Mouse (Mus musculus): ENCODE measurements around the gene Foxk1. TPM values are rescaled to one million over a fixed set of nuclear protein-coding genes. Genes with fewer than 3 reads are reported as not detected.

Gene Foxk1
- total RNA-seq, 2 experiments from 2014 or later = 15.7 to 15.8 TPM

DNA sequence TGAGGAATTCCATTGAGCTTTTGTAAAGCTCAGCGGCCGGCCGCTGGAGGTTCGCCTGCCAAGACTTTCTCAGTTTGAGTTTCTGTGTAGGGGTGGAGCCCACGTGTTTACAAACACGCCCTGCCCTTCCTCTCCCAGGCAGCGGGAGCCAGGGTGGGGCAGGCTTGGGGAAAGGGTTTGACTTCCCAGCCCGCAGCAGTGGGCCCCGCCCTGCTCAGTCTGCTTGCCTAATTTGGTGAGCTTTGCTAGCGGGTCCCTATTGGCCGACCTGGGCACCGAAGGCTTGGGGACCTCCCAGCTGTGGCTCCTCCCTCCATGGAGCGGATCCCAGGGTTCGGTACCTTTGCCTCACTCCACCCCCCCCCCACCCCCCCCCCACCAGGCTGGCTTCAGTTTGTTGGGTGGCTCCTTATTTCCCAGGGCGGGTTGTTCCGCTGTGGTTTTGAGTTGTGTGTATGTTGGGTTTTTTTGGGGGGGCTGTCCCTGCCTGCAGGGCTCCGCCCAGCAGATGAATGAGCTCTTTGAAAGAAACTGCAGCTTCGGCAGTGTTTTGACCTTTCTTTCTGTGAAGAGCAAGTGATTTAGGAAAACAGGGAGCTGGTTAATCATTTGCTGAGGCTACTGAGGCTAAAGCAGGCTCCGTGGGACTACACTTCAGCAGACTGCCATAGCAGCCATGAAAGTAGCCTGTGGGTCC, 39.3 kb downstream of the Foxk1 start:
- intact Hi-C loops (cut with DNase I) = loop anchor here (2.0 to 10.0 kb wide), 3 partner anchors 38 to 1596 kb away; partner anchors contain the start of gene Sdk1
- DNase-seq = peak; percentile 90 to 91

DNA sequence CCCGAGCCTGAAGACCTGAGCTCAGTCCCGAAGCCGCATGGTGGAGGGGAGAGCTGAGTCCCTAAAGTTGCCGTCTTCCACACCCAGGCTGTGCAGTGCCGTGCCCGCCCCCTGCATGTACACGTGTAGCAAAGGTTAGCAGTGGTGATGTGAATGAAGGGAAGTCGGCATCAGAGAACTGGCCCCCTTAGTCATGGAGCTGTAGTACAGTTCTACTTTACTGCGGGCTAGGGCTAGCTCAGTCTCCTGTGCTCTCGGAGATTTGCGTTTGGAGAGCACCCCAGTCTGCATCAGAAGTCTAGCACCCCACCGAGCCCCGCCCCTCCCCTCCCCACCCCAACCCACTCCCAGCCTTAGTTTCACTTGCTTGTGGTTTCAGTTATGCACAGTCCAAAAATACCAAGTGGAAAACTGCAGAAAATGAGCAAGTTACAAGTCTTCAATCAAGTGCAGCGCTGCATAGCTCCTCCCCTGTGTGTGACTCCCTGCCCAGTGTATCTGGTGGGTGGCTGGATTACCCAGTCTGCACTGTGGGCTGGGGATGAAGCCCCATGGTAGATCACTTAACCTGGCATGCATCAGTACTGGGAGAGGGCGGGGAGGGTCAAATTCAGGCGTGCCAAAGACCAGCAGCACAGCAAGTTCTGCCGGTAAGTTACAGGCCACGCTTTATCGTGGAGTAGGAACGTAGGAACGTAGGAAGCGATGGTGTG, 40.2 kb downstream of the Foxk1 start:
- no peak for DNase-seq
- intact Hi-C loops (cut with DNase I) = loop anchor here (2.0 to 10.0 kb wide), 3 partner anchors 39 to 1597 kb away; partner anchors contain the start of gene Sdk1

DNA sequence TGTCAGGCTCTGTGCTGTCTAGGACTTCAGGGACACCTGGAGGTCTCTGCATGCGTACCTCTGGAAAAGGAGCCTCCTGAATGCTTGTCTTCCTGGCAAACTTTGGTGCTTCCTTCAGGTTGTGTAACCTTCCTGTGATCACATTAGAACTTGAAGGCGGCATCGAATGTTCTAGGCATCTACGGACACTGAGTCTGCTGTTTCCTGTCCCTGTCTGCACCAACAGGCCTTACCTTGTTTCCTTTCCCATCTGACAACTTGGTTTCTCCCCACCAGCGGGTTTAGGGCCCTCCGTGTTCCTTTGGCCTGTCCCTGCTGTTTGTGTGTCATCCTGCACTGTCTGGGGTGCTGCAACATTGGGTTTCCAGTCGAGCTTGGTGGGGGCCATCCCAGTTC, 40.7 kb downstream of the Foxk1 start:
- no peak for DNase-seq
- intact Hi-C loops (cut with DNase I) = loop anchor here (10.0 kb wide), 2 partner anchors 1197 to 1597 kb away; partner anchors contain the start of gene Sdk1

DNA sequence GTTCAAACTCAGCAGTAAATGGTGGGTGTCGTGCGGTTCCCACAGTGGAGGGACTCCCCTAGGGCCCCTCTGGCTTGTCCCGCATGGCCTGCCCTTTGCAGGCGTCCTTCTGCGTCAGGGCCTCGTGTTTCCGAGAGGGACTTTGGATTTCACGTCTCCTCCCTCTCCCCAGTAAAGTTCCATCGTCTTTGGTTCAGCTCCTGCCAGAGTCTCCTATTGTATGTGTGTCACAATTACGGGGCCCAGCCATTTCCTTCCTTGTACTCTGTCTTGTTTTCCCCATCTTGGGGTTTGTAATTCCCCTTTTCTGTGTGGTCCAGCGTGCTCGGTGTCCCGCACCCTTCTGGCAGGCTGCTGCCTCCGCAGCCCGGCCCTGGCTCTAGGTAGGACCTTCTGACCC, 42.2 kb downstream of the Foxk1 start:
- intact Hi-C loops (cut with DNase I) = loop anchor here (10.0 kb wide), 2 partner anchors 1199 to 1599 kb away; partner anchors contain the start of gene Sdk1
- no peak for DNase-seq

DNA sequence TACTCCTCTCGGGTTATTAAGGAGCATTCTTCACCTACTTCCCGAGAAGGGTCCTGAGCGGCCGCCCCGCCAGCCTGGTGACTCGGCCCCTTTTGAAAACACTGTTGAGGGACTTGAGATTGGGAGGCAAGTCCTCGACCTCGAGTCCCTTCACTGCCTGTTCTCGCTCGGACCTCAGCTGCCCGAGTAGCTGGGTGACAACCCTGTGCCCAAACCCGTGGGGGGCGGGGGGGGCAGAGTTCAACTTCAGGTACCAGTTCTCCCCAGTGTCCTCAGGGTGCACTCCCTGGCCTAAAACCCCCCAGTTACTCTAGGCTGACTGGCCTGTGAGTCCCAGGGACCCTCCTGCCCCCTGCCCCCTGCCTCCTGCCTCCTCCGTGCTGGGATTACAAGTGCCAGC, 42.7 kb downstream of the Foxk1 start:
- intact Hi-C loops (cut with DNase I) = loop anchor here (10.0 kb wide), 2 partner anchors 1199 to 1599 kb away; partner anchors contain the start of gene Sdk1
- DNase-seq = no peak

DNA sequence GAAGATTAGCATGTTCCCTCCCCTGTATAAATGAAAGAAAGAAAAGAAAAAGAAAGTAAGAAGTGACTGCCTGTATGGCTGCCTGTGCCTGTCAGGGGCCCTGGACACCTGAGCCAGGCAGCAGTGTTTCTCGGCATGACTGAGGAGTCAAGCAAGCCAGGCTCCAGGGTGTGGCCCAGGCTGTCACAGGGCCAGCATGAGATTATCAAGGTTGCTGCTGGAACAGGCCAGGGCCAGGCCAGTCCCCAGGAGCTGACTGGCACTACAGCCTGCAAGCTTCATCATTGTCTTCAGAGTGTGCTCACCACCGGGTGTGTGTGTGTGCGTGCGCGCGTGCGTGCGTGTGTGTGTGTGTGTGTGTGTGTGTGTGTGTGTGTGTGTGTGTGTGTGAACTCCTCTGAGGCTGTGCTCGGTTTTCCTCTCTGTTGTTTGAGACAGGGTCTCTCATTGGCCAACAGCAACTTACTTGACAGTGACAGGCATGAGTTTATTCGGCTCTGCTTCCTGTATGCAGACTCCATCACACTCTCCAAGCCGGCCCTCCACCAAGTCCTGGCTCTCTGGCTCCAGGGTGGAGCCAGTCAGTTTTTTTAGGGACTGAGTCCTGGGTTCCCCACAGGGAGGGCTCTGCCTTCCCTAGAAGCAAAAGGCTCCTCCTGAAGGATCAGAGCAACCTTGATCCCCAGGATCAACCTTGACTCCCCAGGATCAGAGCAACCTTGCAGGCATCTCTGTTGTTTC, 43.7 kb downstream of the Foxk1 start:
- DNase-seq = no peak
- intact Hi-C loops (cut with DNase I) = loop anchor here (10.0 kb wide), 2 partner anchors 1200 to 1600 kb away; partner anchors contain the start of gene Sdk1

DNA sequence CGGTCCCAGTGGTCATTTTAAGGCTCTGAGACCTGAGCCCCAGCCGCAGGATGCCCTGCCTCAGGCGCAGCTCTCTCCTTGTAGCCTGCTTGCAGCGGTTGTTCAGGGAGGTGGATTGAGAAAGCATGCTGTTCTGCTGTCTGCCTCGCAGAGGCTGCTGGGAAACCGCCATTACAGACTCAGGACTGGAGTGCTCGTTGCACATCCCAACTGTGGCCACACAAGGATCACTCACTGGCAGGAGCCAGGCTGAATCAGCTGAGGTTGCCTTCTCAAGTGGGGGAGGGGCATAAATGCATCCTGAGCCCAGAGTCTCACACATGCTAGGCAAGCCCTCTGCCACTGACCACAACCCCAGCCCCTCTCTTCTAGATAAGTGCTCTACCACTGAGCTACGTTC, 44.4 kb downstream of the Foxk1 start:
- DNase-seq = no peak
- intact Hi-C loops (cut with DNase I) = loop anchor here (10.0 kb wide), 2 partner anchors 1201 to 1601 kb away; partner anchors contain the start of gene Sdk1

DNA sequence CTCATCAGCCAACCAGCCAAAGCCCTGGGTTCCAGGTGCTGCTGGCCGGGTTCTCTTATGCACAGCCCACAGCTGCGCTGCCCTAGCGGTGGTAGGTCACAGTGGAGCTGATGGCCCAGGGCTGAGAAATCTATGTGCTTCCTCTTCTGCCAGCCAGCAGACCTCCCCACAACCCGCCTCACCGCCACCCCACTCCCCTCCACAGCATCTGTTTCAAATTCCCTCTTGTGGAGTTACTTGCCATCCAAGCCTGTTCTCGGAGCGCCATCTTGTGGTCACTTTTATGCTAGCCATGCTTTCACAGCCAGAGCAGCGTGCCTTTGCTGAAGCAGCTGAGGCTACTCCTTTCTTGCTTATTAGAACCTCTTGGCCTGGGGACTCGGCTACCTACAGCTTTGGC, 46.8 kb downstream of the Foxk1 start:
- peak; percentile 90 to 93 for DNase-seq
- intact Hi-C loops (cut with DNase I) = loop anchor here (1.0 to 10.0 kb wide), 6 partner anchors 45 to 1603 kb away; partner anchors contain the start of gene Sdk1

DNA sequence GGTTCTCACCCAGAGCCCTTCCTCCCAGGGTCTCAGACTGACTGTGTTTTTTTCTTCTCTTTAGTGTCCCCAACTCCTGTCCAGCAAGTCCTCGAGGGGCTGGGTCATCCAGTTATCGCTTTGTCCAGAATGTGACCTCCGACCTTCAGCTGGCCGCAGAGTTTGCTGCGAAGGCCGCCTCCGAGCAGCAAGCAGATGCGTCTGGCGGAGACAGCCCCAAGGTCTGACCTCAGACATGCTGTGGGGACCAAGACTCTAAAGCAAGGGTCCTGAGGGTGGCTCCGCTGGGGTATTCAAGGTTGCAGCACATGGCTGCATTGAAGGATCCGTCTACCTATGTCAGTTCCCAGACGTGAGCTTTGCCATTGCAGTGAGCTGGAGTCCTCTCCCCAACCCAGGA, 47.3 kb downstream of the Foxk1 start:
- DNase-seq = no peak
- intact Hi-C loops (cut with DNase I) = loop anchor here (1.0 to 10.0 kb wide), 6 partner anchors 46 to 1604 kb away; partner anchors contain the start of gene Sdk1

DNA sequence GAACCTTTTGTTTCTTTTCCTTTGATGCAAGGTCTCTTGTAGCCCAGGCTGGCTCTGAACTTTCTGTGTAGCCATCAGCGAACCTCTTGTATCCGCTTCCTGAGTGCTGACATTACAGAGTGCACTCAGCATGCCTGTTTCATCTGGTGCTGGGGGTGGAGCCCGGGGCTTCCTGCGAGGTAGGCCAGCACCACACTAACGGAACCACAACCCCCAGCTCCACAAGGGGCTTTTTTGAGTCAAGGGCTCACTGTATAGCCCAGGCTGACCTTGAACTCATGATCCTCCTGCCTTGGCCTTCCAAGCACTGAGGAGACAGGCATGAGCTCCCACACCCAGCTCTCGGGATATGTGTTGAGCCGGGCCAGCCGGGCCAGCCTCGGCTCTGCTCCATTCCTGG, 49.5 kb downstream of the Foxk1 start:
- intact Hi-C loops (cut with DNase I) = no loop called here
- DNase-seq = no peak

DNA sequence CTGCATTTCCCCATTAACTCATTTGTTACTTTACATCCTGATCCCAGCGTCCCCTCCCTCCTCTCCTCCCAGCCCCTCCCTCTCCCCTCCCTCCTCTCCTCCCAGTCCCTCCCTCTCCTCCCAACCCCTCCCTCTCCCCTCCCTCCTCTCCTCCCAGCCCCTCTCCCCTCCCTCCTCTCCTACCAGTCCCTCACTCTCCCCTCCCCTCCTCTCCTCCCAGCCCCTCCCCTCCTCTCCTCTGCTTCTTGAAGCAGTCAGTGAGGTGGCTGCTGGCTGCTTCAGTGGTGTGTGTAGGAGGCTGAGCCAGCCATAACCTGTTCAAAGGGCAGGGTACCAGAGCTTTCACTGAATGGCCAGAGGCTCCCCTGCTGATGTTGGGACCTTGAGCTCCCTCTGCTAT, 50.5 kb downstream of the Foxk1 start:
- intact Hi-C loops (cut with DNase I) = no loop called here
- DNase-seq = no peak

DNA sequence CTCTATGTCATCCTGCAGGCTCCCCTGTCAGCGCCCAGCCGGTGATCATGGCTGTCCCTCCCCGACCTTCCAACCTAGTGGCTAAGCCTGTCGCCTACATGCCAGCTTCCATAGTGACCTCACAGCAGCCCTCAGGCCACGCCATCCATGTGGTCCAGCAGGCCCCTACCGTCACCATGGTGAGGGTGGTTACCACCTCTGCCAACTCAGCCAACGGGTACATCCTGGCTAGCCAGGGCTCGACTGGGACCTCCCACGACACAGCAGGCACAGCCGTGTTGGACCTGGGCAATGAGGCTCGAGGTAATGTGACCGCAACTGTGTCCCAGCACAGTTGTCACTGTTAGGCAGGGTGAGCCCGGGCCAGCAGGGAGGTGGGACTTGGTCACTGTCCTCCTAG, 52.4 kb downstream of the Foxk1 start:
- DNase-seq = no peak
- intact Hi-C loops (cut with DNase I) = no loop called here

DNA sequence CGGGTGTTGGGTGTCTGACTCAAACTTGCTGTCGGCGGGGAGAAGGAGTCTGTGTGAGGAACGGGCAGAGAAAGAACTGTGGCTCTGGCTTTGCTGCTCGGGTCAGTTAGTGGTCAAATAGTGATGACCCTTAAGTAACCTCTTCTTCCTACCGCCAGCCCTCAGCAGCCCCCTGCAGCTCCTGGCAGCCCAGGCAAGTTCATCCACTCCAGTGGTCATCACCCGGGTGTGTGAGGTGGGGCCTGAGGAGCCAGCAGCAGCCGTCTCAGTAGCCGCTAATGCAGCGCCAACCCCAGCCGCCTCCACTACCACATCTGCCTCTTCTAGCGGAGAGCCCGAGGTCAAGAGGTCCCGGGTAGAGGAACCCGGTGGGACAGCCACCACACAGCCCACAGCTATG, 55.0 kb downstream of the Foxk1 start:
- DNase-seq = no peak
- intact Hi-C loops (cut with DNase I) = no loop called here

DNA sequence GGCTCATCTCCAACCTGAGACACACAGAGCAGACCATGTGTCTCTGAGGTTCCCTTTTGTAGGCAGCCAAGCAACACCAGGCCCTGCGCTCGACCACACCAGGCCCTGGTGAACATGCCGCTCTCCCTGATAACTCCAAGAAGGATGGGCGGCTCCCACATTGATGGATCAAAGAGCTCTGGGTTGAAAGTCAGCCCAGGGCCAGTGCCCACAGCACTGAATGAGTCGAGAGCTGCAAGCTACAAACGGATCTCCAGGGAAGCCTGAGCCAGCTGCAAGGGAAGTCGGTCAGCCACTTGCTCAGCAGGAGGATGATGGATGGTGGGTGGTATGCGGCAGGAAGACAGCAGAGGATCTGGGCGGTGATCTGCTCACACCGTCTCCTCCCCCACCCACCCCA, 56.0 kb downstream of the Foxk1 start:
- intact Hi-C loops (cut with DNase I) = no loop called here
- no peak for DNase-seq

DNA sequence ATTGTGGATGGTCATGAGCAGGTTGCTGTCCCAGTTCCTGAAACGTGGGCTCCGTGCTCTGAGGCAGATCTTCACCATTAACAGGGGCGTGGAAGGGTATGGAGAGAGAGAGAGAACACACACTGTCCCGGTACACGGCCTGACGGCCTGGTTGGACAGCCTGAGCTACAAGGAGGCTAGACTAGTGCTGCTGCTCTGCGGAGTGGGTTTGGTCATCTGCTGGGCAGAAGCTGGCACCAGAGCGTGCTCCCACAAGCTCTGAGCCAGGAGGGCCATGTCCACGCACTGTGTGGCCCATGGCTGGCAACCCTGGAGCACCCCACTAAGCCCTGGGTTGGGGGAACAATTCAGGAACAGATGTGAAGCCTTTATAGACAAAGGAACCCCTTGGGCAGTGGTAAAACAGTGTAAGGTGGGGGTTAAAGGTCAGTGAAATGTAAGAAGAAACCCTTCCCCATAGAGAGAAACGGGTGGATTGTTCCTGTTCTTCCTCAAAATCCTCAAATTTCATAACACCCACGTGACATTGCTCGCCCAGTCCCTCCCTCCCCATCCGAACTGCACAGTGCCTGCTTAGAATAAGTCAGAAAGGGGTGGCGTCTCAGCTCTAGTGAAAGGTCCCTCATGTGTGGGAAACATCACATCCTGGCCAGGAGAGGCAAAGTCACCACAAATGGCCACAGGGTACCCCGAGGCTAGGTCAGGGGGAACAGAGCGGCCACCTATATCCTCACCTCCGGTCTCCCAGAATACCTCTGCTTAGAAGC, 57.7 kb downstream of the Foxk1 start:
- intact Hi-C loops (cut with DNase I) = no loop called here
- no peak for DNase-seq

DNA sequence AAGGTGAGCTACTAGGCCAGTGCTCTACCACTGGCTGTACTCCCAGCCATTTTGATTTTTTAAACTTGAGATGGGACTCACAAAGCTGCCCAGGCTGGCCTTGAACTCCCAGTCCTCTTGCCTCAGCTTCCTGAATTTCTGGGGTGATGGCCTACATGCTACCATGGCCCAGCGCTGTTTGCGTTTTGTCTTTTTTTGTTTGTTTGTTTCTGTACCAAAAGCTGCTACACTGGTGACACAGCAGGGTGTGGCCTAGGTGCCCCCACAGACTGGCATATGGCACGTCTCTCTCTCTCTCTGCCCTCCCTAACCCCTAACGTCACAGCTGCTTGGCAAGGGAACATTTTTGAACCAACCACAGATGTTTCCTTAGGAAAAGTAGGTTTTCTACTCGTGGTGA, 58.5 kb downstream of the Foxk1 start:
- intact Hi-C loops (cut with DNase I) = no loop called here
- no peak for DNase-seq

DNA sequence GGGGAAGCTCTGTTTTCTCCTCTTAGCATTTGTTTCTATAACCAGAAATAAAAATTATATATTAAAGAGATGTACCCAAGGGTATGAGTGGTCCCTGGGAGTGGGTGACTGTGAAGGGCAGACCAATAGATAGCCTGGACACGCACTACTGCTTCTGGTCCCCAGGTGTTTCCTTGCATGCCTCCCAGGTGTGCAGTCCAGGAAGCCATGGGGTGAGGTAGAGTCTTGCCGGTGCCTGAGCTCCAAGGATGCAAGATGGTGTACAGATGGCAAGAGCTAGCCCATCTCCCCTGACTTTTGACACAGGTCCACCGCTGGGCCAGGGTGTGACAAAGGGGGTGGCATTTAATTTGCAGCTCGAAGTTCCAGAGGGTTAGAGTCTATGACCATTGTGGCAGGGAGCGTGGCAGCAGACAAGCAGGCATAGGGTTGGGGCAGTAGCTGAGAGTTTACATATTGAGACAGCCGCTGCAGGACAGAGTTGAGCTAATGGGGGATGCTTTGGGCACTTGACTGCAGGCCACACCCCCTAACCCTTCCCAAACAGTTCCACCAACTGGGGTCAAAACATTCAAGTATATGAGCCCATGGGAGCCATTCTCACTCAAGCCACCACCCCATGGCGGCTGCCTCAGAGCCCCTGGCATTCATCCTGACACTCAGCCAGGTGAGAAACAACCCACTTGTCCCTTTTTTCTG, 60.8 kb downstream of the Foxk1 start:
- intact Hi-C loops (cut with DNase I) = no loop called here
- no peak for DNase-seq

DNA sequence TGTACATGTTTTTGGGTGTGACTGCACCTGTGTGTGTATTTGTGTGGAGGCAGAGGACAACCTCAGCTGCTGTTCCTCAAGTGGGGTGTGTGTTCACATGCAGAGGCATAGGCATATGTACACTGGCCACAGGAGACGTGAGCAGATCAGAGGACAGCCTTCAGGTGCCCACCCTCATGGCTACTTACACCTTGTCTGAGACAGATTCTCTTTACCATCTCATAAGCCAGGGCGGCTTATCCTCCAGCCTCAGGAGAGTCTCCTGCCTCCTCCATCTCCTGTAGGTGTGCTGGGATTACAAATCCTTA, 61.3 kb downstream of the Foxk1 start:
- no peak for DNase-seq
- intact Hi-C loops (cut with DNase I) = no loop called here

DNA sequence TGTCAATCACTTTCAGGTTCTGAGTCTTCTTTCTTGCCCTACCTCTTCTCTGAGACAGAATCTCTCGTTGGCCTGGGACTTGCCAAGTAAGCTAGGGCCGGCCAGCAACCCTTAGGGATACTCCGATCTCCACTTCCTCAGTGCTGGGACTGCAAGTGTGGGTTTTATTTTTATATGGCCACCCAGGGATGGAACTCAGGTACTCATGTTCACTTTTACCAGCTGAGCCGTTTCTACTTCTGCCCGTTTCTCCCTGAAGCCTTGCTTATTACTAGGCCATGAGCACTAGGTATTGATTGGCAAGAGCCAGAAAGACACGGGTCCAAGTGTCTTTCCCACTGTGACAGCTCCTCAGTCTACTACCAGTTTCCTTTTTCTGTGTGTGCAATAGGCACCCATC, 61.7 kb downstream of the Foxk1 start:
- intact Hi-C loops (cut with DNase I) = no loop called here
- no peak for DNase-seq
